Mouse (Mus musculus) hindbrain, embryonic 14.5 days (tissue): Measurements from ENCODE around the gene Itga10. TPM values are rescaled to one million over a fixed set of nuclear protein-coding genes. Genes with fewer than 3 reads are reported as not detected.

Experiments
- ATAC-seq: fragments of 200-750 bp; cut with Nextera tagmentation; 2 replicates; pipeline ENCODE4 v1.8.0; 2017; ENCODE audit warnings: moderate number of reproducible peaks, mild to moderate bottlenecking, moderate TSS enrichment, moderate library complexity; ENCODE audit not compliant: low FRiP score
- DNase-seq: peaks from one replicate; pipeline ENCODE4 v3.0.0-alpha.2; 2015; ENCODE audit warnings: low spot score
- H3K27ac ChIP-seq: fragments of 300-500 bp; sonication (generic); 2 replicates; pipeline ENCODE4 v1.5.1; 2014; ENCODE audit warnings: mild to moderate bottlenecking, moderate library complexity
- H3K27me3 ChIP-seq: fragments of 300-500 bp; sonication (generic); 2 replicates; pipeline ENCODE4 v1.6.1; 2014; ENCODE audit warnings: mild to moderate bottlenecking, low read length, mixed read lengths; ENCODE audit not compliant: control insufficient read depth, insufficient read depth
- H3K36me3 ChIP-seq: fragments of 300-500 bp; sonication (generic); replicated peaks from 2 replicates; pipeline ENCODE4 v1.6.1; 2014; ENCODE audit not compliant: control insufficient read depth, insufficient read depth
- H3K4me1 ChIP-seq: fragments of 300-500 bp; sonication (generic); replicated peaks from 2 replicates; pipeline ENCODE4 v1.6.1; 2014; ENCODE audit warnings: antibody characterized with exemption, low read length, mixed read lengths; ENCODE audit not compliant: control insufficient read depth, insufficient read depth
- H3K4me2 ChIP-seq: fragments of 300-500 bp; sonication (generic); replicated peaks from 2 replicates; pipeline ENCODE4 v1.6.1; 2014; ENCODE audit warnings: mild to moderate bottlenecking, moderate library complexity
- H3K4me3 ChIP-seq: fragments of 300-500 bp; sonication (generic); replicated peaks from 2 replicates; pipeline ENCODE4 v1.5.1; 2014; ENCODE audit warnings: mild to moderate bottlenecking, low read length
- H3K9ac ChIP-seq: fragments of 300-500 bp; sonication (generic); 2 replicates; pipeline ENCODE4 v1.6.1; 2014
- H3K9me3 ChIP-seq: fragments of 300-500 bp; sonication (generic); 2 replicates; pipeline ENCODE4 v1.6.1; 2016; ENCODE audit warnings: low read length; ENCODE audit not compliant: control insufficient read depth
- WGBS: fragments of 180-500 bp; shearing (Covaris S2); extraction: QIAGEN DNeasy Blood & Tissue Kit; methylation state at CpG from one replicate; pipeline ENCODE4 v1.1.7; 2014; 5-methylcytosine and 5-hydroxymethylcytosine counted together
- polyA plus RNA-seq: library from polyadenylated mRNA; unstranded; fragments of >200 nt; fragmentation: Nextera tagmentation; extraction: Ambion mirVana; gene quantifications from 2 replicates; pipeline ENCODE4 v1.2.1, GENCODE M21; 2014

The Itga10 gene
- polyA plus RNA-seq, 1 experiment from 2014 or later: 0.99 TPM

DNA sequence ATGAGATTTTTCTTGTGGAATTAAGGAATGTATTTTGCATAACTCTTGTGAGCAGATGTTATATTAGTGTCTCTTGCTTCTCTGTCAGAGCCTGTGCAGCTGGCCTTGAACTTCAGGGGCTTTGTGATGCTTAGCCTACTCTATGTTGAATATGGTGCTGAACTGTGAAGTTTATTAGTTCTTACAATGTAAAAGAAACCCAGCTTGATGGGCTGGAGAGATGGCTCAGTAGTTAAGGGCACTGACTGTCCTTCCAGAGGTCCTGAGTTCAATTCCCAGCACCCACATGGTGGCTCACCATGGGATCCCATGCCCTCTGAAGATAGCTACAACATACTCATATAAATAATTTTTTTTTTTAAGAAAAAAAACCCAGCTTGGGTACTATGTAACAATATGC is 13.3 kb upstream of the Itga10 start:
- Histone ChIP-seq H3K4me1 (peaks cover 24% of the 10 kb centered on the region), H3K9ac (no peak overlapping the region), H3K36me3 (peaks cover 38% of the 10 kb centered on the region), H3K27ac (no peak overlapping the region), H3K27me3 (no peaks in the 10 kb centered on the region), H3K9me3 (no peaks in the 10 kb centered on the region), H3K4me3 (no peak overlapping the region), H3K4me2 (no peak overlapping the region)
- ATAC-seq (no peak), DNase-seq (no peak)

DNA sequence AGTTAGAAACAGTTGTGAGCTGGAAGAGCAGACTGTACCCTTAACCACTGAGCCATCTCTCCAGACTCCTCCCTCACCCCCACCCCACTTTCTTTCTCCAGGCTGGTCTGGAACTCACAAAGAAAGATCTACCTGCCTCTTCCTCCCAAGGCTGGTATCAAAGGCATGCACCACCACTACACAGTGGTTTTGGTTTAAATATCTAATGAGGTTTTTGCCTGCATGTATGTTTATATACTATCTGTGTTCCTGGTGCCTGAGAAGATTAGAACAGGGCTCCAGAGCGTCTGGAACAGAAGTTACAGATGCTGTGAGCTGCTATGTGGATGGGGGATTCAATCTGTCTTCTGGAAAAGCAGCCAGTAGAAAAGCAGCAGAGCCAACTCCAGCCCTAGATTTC is 11.4 kb upstream of the Itga10 start:
- H3K27ac ChIP-seq: no peak overlapping the region
- no peak overlapping the region for H3K9ac ChIP-seq
- WGBS: 73% methylated on average over 1 of the region's 1 CpGs
- no peaks in the 10 kb centered on the region for H3K27me3 ChIP-seq
- H3K4me2 ChIP-seq: no peak overlapping the region
- no peak for DNase-seq
- peaks cover 24% of the 10 kb centered on the region for H3K4me1 ChIP-seq
- H3K4me3 ChIP-seq: no peak overlapping the region
- H3K36me3 ChIP-seq: peaks cover 53% of the 10 kb centered on the region
- no peaks in the 10 kb centered on the region for H3K9me3 ChIP-seq
- ATAC-seq: no peak

DNA sequence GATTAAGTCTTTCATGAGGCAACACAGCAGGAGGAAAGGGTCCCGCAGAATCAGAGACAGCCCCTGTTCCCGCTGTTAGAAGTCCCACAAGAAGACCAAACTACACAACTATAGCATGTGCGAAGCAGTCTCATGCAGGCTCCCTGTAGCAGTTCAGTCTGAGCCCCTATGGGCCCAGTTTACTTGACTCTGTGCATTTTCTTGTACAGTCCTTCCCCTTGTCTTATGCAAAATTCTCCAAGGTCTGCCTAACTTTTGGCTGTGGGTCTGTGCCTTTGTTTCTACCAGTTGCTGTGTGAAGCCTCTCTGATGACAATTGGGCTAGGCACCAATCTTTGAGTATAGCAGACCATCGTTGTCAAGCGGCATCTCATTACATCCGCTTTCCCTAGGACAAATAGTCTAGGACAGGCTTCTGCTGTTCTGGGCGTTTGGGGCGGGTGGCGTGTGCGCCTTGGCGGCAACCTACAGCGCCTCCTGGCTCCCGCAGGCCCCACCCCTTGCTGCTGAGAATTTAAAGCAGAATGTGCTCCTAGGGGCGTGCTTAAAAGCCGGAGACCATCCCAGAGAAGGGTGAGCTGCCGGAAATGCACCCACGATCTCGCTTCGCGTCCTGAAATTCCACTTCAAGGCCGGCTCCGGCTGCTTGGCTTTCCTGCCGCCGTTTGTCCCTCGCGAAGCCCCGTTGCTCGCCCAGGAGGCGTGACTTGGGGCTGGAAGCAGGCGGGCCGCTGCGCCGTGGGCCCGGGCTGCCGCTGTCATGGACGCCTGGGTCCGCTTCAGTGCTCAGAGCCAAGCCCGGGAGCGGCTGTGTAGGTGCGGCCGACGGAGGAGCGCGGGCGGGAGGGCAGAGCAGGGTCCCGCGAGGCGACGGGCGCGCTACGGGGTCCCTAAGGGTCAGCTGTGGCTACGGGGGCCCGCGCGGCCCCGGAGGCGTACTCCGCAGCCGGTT is 10.2 kb upstream of the Itga10 start, which contains the start of the genes Pex11b and Gm42957:
Gene Pex11b (plus strand): TSS at position 449 of the 952 bp plus-strand sequence.
Gene Gm42957 (plus strand): TSS at position 547 of the 952 bp plus-strand sequence.
- Histone ChIP-seq H3K9ac (peak within 1 kb of the TSS; percentile 98), H3K36me3 (peaks cover 62% of the 10 kb centered on the region), H3K9me3 (no peaks in the 10 kb centered on the region), H3K4me2 (peak within 1 kb of the TSS; percentile 88), H3K27ac (peak within 1 kb of the TSS; percentile 80), H3K27me3 (no peaks in the 10 kb centered on the region), H3K4me1 (peaks cover 24% of the 10 kb centered on the region), H3K4me3 (peak within 1 kb of the TSS; percentile 87)
- ATAC-seq: peak; percentile 85
- peak; percentile 75 for DNase-seq
- 2% methylated on average over 60 of the region's 60 CpGs for WGBS

DNA sequence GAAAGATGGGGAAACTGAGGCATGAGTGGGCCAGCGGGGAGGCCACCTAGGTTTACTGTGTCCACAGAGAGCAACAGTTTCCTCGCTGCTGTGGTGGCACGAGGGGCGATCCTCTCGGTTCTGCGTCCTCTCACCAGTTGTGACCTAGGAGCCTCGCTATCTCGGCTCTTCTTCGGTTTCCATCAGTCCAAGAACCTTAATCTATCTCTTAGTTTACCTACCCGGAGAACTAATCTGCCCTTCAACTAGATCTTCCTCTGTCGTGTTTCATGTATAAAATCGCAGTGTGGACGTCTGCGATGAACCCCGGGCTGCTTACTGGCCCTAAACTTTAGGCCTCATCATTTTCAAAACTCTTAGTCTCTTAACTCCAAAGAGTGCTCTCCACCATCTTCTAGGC is 9.5 kb upstream of the Itga10 start:
- Histone ChIP-seq H3K4me2 (peak overlapping the region; percentile 88), H3K27ac (peak overlapping the region; percentile 80), H3K27me3 (no peaks in the 10 kb centered on the region), H3K9ac (peak overlapping the region; percentile 98), H3K9me3 (no peaks in the 10 kb centered on the region), H3K4me3 (peak overlapping the region; percentile 87), H3K36me3 (peaks cover 66% of the 10 kb centered on the region), H3K4me1 (peaks cover 17% of the 10 kb centered on the region)
- WGBS: 11% methylated on average over 15 of the region's 15 CpGs
- DNase-seq (no peak), ATAC-seq (no peak)

DNA sequence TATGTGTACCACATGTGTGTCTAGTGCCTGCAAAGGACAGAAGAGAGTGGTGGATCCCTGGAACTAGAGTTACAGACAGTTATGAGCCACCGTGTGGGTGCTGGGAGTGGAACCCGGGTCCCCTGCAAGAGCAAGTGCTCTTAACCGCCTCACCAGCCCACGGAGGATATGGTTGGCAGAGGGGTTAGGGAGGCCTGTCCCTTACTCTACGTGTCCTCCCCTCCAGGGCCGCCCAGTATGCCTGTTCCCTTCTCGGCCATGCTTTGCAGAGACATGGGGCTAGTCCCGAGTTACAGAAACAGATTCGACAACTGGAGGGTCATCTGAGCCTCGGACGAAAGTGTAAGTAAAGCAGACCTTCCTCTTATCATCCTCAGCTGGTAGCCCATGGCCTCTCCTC is 8.9 kb upstream of the Itga10 start:
- no peak overlapping the region for H3K27ac ChIP-seq
- no peaks in the 10 kb centered on the region for H3K9me3 ChIP-seq
- peak overlapping the region; percentile 87 for H3K4me3 ChIP-seq
- ATAC-seq: no peak
- peak overlapping the region; percentile 88 for H3K4me2 ChIP-seq
- H3K9ac ChIP-seq: peak overlapping the region; percentile 98
- WGBS: 74% methylated on average over 11 of the region's 11 CpGs
- H3K36me3 ChIP-seq: peaks cover 66% of the 10 kb centered on the region
- DNase-seq: no peak
- no peaks in the 10 kb centered on the region for H3K27me3 ChIP-seq
- peaks cover 14% of the 10 kb centered on the region for H3K4me1 ChIP-seq

DNA sequence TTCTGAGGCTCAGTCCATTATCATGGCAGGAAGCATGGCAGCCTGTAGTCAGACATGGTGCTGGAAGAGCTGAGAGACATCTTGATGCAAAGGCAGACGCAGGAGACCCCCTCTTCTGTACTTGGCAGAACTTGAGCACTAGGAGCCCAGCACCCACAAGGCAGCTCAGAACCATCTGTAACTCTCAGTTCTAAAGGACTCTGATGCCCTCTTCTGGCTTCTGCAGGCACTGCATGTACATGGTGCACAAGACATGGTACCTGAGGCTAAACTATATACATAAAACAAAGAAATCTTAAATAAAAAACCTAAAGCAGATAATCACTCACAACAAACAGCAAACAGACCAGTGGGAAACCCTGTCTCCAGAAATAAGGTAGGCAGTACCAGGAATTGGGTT is 6.2 kb upstream of the Itga10 start:
- DNase-seq: no peak
- Histone ChIP-seq H3K9me3 (no peaks in the 10 kb centered on the region), H3K4me3 (no peak overlapping the region), H3K27ac (no peak overlapping the region), H3K27me3 (no peaks in the 10 kb centered on the region), H3K9ac (no peak overlapping the region), H3K36me3 (peaks cover 63% of the 10 kb centered on the region), H3K4me1 (peaks cover 14% of the 10 kb centered on the region), H3K4me2 (no peak overlapping the region)
- no peak for ATAC-seq
- 72% methylated on average over 1 of the region's 1 CpGs for WGBS

DNA sequence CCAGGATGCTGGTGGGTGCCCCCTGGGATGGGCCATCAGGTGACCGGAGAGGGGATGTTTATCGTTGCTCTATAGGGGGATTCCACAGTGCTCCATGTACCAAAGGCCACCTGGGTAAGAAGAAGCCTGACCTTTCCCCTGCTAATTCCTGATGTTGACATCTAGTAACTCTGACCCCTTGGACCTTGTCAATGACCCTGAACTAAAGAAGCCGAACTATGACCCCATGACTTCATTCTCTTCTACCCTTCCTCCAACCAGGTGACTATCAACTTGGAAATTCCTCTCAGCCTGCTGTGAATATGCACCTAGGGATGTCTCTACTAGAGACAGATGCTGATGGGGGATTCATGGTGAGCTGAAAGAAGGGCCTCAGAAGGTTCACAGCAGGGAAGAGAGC is 2.0 kb downstream of the Itga10 start:
- Histone ChIP-seq H3K9me3 (no peaks in the 10 kb centered on the region), H3K4me1 (no peaks in the 10 kb centered on the region), H3K27me3 (no peaks in the 10 kb centered on the region), H3K4me3 (no peak overlapping the region), H3K36me3 (peaks cover 30% of the 10 kb centered on the region), H3K27ac (no peak overlapping the region), H3K4me2 (no peak overlapping the region), H3K9ac (no peak overlapping the region)
- WGBS: 89% methylated on average over 3 of the region's 3 CpGs
- ATAC-seq: no peak
- DNase-seq: no peak

DNA sequence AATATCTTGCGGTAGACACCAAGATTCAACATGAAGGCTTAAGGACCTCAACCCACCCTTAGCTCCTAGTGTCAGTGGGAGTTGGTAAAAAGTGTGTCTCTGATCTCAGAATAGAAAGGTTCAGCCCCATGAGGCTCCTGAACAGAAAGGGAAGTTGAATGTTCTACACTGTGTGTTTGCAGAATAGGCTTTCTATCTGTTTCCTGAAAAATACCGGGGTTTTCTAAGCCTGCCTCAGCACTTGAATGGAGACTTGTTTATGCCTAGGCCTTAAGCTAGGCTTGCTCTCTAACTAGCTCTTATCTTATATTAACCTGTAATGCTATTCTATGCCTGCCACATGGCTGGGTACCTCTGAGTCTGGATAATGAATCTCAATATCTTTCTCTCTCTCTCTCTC is 15.5 kb downstream of the Itga10 start:
- Histone ChIP-seq H3K9ac (no peak overlapping the region), H3K4me2 (no peak overlapping the region), H3K27ac (no peak overlapping the region), H3K36me3 (peaks cover 5% of the 10 kb centered on the region; the same call in 1 of the 2 replicates), H3K9me3 (no peaks in the 10 kb centered on the region), H3K4me3 (no peak overlapping the region), H3K4me1 (0 out of 2 replicates have a peak, but pooled peaks cover 10% of the 10 kb centered on the region), H3K27me3 (no peaks in the 10 kb centered on the region)
- ATAC-seq: no peak
- WGBS: 87% methylated on average over 2 of the region's 2 CpGs
- DNase-seq: no peak

DNA sequence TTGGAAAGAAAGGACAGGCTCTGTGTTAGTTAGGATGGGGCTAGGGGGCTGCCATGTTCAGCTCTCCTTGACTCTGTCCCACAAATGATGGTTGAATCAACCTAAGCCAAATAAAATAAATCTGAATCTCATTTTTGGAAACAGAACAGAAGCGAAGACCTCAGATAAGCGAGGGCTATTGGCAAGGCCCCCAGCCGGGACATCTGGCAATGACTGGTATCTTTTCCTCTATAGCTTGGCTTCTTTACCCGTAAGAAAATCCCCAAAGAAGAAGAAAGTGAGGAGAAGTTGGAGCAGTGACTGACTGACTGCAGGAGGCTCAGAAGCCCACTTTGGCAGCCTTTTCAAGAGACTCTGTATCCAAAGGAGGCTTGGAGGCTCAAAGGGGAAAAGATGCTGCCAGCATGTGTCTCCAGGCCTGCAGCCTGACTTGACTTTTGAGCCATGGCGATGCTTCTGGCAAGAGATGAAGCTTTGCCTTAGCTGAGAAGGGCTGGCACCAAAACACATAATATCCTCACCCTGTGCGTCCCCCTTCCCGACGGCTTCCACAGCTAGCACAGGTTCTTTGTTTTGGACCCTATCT is 17.4 kb downstream of the Itga10 start:
- DNase-seq: no peak
- H3K4me1 ChIP-seq: 0 out of 2 replicates have a peak, but pooled peaks cover 10% of the 10 kb centered on the region
- ATAC-seq: no peak; the same call in 1 of the 2 replicates
- H3K27ac ChIP-seq: peak overlapping the region; percentile 45
- no peaks in the 10 kb centered on the region for H3K27me3 ChIP-seq
- 52% methylated on average over 8 of the region's 8 CpGs for WGBS
- H3K36me3 ChIP-seq: no peaks in the 10 kb centered on the region
- no peak overlapping the region for H3K4me3 ChIP-seq
- no peaks in the 10 kb centered on the region for H3K9me3 ChIP-seq
- peak overlapping the region; percentile 60 for H3K4me2 ChIP-seq
- peak overlapping the region; percentile 50; the same call in 1 of the 2 replicates for H3K9ac ChIP-seq
